Mouse (Mus musculus): ENCODE data around the gene Adamts20. TPM values are rescaled to one million over a fixed set of nuclear protein-coding genes. Genes with fewer than 3 reads are reported as not detected.

Adamts20 gene
- polyA plus RNA-seq, 1 experiment from 2014 or later = 10.3 TPM

DNA sequence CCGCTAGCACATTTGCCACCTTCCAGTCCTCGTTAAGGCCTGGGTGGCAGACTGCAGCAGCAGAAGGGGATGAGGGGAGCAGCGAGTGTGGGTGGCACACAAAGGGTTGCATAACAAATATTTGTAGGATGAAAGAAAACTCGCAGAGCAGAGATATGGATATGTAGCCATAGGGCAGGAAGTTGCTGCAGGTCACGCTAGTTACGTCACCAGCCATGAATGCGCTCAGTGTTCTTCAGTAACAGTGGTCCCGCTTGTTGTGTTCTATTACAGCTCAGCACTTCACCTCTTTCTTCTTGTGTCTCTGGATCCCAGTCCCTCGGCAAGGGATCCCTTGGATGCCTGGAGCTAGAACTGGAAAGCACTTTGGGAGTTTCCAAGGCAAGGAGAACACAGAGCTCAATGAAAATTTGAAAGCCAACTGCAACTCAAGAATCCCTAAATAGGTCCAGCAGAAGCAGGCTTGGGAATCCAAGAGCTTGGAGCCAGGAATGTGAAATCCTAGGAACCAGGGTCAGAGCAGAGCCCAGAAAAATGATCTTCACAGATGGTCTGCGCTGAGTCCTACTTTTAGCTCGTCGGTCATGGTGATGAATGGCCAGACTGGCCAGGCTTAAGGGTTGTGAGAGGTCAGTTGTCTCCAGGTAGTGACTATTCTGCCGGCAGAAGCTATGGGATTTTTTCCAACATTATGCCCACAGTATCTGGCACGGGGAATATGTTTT, 34.4 kb downstream of the Adamts20 start:
- Histone ChIP-seq H3K4me1 (ENCODE audit: control insufficient read depth, insufficient read depth, low read length) (no peaks in the 10 kb centered on the region), H3K36me3 (ENCODE audit: control insufficient read depth, insufficient read depth, low read length) (no peaks in the 10 kb centered on the region), H3K27me3 (ENCODE audit: control insufficient read depth, insufficient read depth, low read length) (no peaks in the 10 kb centered on the region), H3K9me3 (ENCODE audit: control insufficient read depth, low read length) (no peaks in the 10 kb centered on the region), H3K27ac (ENCODE audit: low read depth, low read length) (no peak overlapping the region), H3K4me2 (ENCODE audit: low read depth) (no peak overlapping the region), H3K9ac (ENCODE audit: low read length) (no peak overlapping the region), H3K4me3 (ENCODE audit: low read depth, low read length) (no peak overlapping the region)
- whole genome bisulfite sequencing = 72% methylated on average over 14 of the region's 14 CpGs
- ATAC-seq (ENCODE audit: insufficient read depth, low FRiP score, low TSS enrichment) (no peak), DNase-seq (ENCODE audit: low spot score) (peak; percentile 19)

DNA sequence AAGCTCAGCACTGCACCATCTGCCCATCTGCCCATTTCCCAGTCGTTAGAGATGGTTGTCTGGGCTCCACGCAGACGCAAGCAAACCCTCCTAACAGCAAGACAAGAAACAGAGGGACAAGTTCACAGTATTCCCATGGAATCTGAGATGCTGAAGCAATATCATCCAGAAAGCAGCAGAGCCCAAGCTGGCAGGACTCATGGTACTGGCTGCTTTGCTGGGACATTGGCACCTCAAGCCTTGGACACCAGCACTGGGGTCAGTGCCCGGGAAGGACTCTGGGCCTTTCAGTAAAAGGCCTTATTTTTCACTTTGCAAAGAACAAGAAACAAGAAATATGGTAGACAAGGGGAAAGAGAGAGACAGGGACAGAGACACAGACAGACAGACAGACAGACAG, 36.5 kb downstream of the Adamts20 start:
- Histone ChIP-seq H3K27me3 (ENCODE audit: control insufficient read depth, insufficient read depth, low read length) (no peaks in the 10 kb centered on the region), H3K4me3 (ENCODE audit: low read depth, low read length) (no peak overlapping the region), H3K9ac (ENCODE audit: low read length) (no peak overlapping the region), H3K9me3 (ENCODE audit: control insufficient read depth, low read length) (no peaks in the 10 kb centered on the region), H3K4me1 (ENCODE audit: control insufficient read depth, insufficient read depth, low read length) (no peaks in the 10 kb centered on the region), H3K36me3 (ENCODE audit: control insufficient read depth, insufficient read depth, low read length) (no peaks in the 10 kb centered on the region), H3K27ac (ENCODE audit: low read depth, low read length) (no peak overlapping the region), H3K4me2 (ENCODE audit: low read depth) (no peak overlapping the region)
- no peak for ATAC-seq (ENCODE audit: insufficient read depth, low FRiP score, low TSS enrichment)
- DNase-seq (ENCODE audit: low spot score) = no peak
- 85% methylated on average over 4 of the region's 4 CpGs for WGBS

DNA sequence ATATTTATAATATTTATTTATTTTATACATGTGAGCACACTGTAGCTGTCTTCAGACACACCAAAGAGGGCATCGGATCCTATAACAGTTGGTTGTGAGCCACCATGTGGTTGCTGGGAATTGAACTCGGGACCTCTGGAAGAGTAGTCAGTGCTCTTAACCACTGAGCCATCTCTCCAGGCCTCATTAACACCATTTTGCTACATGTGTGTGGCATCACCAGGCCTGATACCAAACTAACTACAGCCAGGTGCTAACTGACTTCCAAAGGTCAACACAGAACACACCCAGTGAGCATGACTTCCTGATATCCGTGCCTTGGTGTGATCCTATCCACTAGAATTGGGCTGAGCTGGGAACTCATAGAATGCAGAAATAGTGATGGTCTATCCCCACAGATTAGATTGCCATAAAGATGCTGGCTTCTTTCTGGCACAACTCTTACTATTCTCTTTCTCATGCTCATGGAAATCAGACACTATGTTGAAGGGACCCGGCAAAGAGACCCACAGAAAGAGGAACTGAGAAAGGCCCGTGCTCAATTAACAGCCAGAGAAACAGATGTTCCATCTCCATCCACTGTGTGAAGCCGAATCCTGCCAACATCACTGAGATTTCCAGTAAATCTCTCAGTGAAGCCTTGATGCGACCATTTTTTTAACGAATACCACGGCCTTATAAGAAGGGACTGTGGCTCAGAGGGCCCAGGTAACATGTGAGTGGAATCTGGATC, 37.6 kb downstream of the Adamts20 start:
- H3K4me1 ChIP-seq (ENCODE audit: control insufficient read depth, insufficient read depth, low read length) = no peaks in the 10 kb centered on the region
- WGBS = 90% methylated on average over 9 of the region's 9 CpGs
- H3K36me3 ChIP-seq (ENCODE audit: control insufficient read depth, insufficient read depth, low read length) = no peaks in the 10 kb centered on the region
- no peaks in the 10 kb centered on the region for H3K9me3 ChIP-seq (ENCODE audit: control insufficient read depth, low read length)
- no peaks in the 10 kb centered on the region for H3K27me3 ChIP-seq (ENCODE audit: control insufficient read depth, insufficient read depth, low read length)
- no peak overlapping the region for H3K4me2 ChIP-seq (ENCODE audit: low read depth)
- H3K27ac ChIP-seq (ENCODE audit: low read depth, low read length) = no peak overlapping the region
- DNase-seq (ENCODE audit: low spot score) = no peak
- H3K9ac ChIP-seq (ENCODE audit: low read length) = no peak overlapping the region
- ATAC-seq (ENCODE audit: insufficient read depth, low FRiP score, low TSS enrichment) = no peak
- no peak overlapping the region for H3K4me3 ChIP-seq (ENCODE audit: low read depth, low read length)

DNA sequence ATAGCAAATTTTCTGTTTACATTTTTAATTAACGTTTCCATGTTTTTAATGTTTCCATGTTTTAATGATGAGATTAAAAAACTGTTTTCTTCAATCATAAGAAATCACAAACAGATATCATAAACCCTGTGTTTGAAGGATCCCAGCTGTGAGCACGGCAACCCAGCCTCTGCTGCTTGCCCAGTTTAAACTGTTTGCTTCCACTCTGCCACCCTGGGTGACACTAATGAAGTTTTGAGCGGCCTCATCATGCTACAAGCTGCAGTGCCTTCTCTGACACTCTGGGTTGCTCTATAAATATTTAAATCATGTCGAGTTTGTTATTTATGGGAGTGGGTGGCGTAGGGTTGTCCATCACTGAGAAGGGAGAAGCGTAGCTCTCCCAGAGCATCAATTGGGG, 44.7 kb downstream of the Adamts20 start:
- no peak for DNase-seq (ENCODE audit: low spot score)
- Histone ChIP-seq H3K36me3 (ENCODE audit: control insufficient read depth, insufficient read depth, low read length) (no peaks in the 10 kb centered on the region), H3K4me3 (ENCODE audit: low read depth, low read length) (no peak overlapping the region), H3K27ac (ENCODE audit: low read depth, low read length) (no peak overlapping the region), H3K9ac (ENCODE audit: low read length) (no peak overlapping the region), H3K27me3 (ENCODE audit: control insufficient read depth, insufficient read depth, low read length) (no peaks in the 10 kb centered on the region), H3K4me1 (ENCODE audit: control insufficient read depth, insufficient read depth, low read length) (no peaks in the 10 kb centered on the region), H3K9me3 (ENCODE audit: control insufficient read depth, low read length) (no peaks in the 10 kb centered on the region), H3K4me2 (ENCODE audit: low read depth) (no peak overlapping the region)
- ATAC-seq (ENCODE audit: insufficient read depth, low FRiP score, low TSS enrichment) = no peak
- 52% methylated on average over 6 of the region's 6 CpGs for WGBS

DNA sequence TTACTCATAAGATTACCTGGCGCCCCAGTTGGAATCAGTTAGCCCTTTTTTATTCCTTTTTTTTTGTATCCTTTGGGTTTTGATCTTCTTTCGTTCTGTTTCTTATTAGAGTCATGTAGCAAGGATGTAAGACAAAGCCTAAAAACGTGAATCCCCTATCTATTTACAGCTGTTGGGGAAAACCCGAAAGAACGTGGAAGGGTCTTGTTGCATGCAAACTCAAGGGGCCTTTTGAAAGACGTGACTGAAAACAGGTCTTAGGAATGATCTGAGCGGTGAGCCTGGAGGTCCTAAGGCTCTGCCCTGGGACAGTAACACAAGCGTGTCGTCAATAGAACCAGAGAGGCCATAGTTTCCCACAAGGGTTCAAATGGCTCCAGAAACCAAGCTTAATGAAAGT, 46.1 kb downstream of the Adamts20 start:
- no peak overlapping the region for H3K4me3 ChIP-seq (ENCODE audit: low read depth, low read length)
- WGBS = 95% methylated on average over 9 of the region's 9 CpGs
- no peak overlapping the region for H3K9ac ChIP-seq (ENCODE audit: low read length)
- no peaks in the 10 kb centered on the region for H3K4me1 ChIP-seq (ENCODE audit: control insufficient read depth, insufficient read depth, low read length)
- H3K36me3 ChIP-seq (ENCODE audit: control insufficient read depth, insufficient read depth, low read length) = no peaks in the 10 kb centered on the region
- DNase-seq (ENCODE audit: low spot score) (no peak), ATAC-seq (ENCODE audit: insufficient read depth, low FRiP score, low TSS enrichment) (no peak)
- no peak overlapping the region for H3K27ac ChIP-seq (ENCODE audit: low read depth, low read length)
- no peaks in the 10 kb centered on the region for H3K9me3 ChIP-seq (ENCODE audit: control insufficient read depth, low read length)
- no peaks in the 10 kb centered on the region for H3K27me3 ChIP-seq (ENCODE audit: control insufficient read depth, insufficient read depth, low read length)
- H3K4me2 ChIP-seq (ENCODE audit: low read depth) = no peak overlapping the region

DNA sequence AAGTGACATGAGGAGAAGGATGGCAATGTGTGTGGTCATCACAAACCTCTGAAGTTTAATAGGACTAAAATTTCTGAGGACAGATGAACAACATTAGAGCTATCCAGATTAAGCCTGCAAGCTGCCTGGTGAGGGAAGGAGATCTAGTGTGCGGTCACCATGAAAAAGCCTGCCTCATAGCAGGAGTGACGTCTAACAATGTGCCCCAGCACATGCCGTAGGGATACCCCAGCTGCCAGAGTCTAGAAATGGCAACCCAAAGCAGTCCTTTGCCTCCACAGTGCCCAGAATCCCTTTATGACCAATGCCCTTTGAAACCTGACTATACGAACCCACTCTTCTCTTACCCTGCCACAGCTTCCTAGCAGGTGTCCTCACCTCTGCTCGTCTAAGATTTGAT, 46.8 kb downstream of the Adamts20 start:
- 92% methylated on average over 5 of the region's 5 CpGs for WGBS
- no peaks in the 10 kb centered on the region for H3K27me3 ChIP-seq (ENCODE audit: control insufficient read depth, insufficient read depth, low read length)
- no peak overlapping the region for H3K9ac ChIP-seq (ENCODE audit: low read length)
- no peak for DNase-seq (ENCODE audit: low spot score)
- no peaks in the 10 kb centered on the region for H3K4me1 ChIP-seq (ENCODE audit: control insufficient read depth, insufficient read depth, low read length)
- H3K27ac ChIP-seq (ENCODE audit: low read depth, low read length) = no peak overlapping the region
- no peaks in the 10 kb centered on the region for H3K36me3 ChIP-seq (ENCODE audit: control insufficient read depth, insufficient read depth, low read length)
- ATAC-seq (ENCODE audit: insufficient read depth, low FRiP score, low TSS enrichment) = no peak
- H3K4me2 ChIP-seq (ENCODE audit: low read depth) = no peak overlapping the region
- no peaks in the 10 kb centered on the region for H3K9me3 ChIP-seq (ENCODE audit: control insufficient read depth, low read length)
- H3K4me3 ChIP-seq (ENCODE audit: low read depth, low read length) = no peak overlapping the region

DNA sequence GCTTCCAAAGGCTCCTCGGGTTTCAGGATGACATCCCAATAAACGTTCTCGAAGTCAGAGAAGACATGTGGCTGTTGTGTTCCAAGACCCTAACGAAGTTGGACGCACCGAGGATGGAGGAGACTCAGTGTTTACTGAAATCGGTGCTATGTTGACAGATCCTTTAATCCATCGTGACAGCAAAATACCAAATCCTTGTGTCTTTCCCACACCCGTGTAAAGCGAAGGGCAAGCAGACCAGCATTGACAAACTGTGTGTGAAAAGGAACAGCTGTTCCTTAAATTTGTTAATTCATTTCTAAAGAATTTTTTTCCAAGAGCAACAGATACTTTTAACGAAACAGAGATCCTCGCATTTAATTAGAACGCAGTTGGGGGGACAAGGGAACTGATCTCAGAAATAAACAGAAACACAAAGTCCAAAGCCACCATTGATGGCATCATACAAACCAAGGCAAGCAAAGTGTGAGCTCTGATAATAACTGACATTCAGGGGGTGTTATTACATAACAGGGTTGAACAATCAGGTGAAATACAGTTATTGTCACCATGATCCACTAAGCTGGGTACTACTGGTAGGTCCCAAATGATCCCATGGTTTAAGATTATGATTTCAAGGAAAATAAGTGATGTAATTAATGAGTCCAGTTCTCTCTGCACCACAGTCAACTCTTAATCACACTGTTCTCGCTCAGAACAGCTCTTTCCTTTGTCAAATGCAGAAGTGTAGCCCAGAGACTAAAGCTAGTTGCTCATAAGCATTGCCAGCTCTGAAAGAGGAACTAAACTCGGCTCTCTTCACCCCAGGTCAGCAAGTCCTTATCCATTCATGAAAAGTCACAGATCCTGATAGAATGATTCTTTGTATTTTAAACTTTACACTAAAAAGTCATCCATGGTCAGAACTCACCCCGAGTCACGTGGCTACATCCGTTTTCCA, 47.7 kb downstream of the Adamts20 start:
- H3K4me3 ChIP-seq (ENCODE audit: low read depth, low read length) = no peak overlapping the region
- no peaks in the 10 kb centered on the region for H3K4me1 ChIP-seq (ENCODE audit: control insufficient read depth, insufficient read depth, low read length)
- WGBS = 86% methylated on average over 18 of the region's 18 CpGs
- H3K9ac ChIP-seq (ENCODE audit: low read length) = no peak overlapping the region
- no peak overlapping the region for H3K27ac ChIP-seq (ENCODE audit: low read depth, low read length)
- DNase-seq (ENCODE audit: low spot score) (no peak), ATAC-seq (ENCODE audit: insufficient read depth, low FRiP score, low TSS enrichment) (no peak)
- no peaks in the 10 kb centered on the region for H3K27me3 ChIP-seq (ENCODE audit: control insufficient read depth, insufficient read depth, low read length)
- H3K4me2 ChIP-seq (ENCODE audit: low read depth) = no peak overlapping the region
- H3K9me3 ChIP-seq (ENCODE audit: control insufficient read depth, low read length) = no peaks in the 10 kb centered on the region
- no peaks in the 10 kb centered on the region for H3K36me3 ChIP-seq (ENCODE audit: control insufficient read depth, insufficient read depth, low read length)

DNA sequence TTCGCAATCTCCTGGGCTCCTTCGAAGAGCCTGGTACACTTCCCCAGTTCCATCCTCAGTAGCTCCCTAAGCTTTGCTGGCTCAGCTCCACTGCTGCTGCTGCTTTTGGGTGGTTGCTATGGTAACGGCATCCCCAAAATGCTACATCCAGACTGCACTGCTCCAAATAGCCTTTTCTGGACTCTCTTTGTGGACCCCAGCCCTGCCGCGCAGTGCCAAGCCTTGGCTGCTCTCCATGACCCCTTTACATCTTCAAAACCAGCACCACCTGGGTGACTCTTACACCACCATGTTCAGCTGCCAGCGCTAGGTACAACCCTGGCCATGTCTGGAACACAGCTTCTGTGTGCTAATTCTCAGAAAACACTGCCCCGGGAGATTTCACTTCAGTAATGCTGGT, 55.4 kb downstream of the Adamts20 start:
- no peak overlapping the region for H3K4me3 ChIP-seq (ENCODE audit: low read depth, low read length)
- 78% methylated on average over 7 of the region's 7 CpGs for WGBS
- H3K9ac ChIP-seq (ENCODE audit: low read length) = no peak overlapping the region
- no peak overlapping the region for H3K27ac ChIP-seq (ENCODE audit: low read depth, low read length)
- no peaks in the 10 kb centered on the region for H3K36me3 ChIP-seq (ENCODE audit: control insufficient read depth, insufficient read depth, low read length)
- peaks cover under 1% of the 10 kb centered on the region; the same call in 1 of the 2 replicates for H3K4me1 ChIP-seq (ENCODE audit: control insufficient read depth, insufficient read depth, low read length)
- 0 out of 2 replicates have a peak, but pooled peaks cover 2% of the 10 kb centered on the region for H3K27me3 ChIP-seq (ENCODE audit: control insufficient read depth, insufficient read depth, low read length)
- H3K9me3 ChIP-seq (ENCODE audit: control insufficient read depth, low read length) = no peaks in the 10 kb centered on the region
- no peak overlapping the region for H3K4me2 ChIP-seq (ENCODE audit: low read depth)
- DNase-seq (ENCODE audit: low spot score) = no peak
- ATAC-seq (ENCODE audit: insufficient read depth, low FRiP score, low TSS enrichment) = no peak

Data from neural tube, embryonic 11.5 days (tissue).